Mouse (Mus musculus) myocyte (in vitro differentiated cells): Measurements from ENCODE around the gene Ddx58.

Experiments
- POLR2A ChIP-seq: IDR thresholded peaks from one replicate; pipeline ENCODE4 v1.6.1; 2011; ENCODE audit warnings: low read depth, mild to moderate bottlenecking, control low read depth, moderate library complexity; ENCODE audit not compliant: insufficient read length
- POLR2AphosphoS2 ChIP-seq: IDR thresholded peaks from one replicate; pipeline ENCODE4 v1.6.1; 2011; ENCODE audit warnings: low read depth, control low read depth; ENCODE audit not compliant: insufficient read length
- SRF ChIP-seq: IDR thresholded peaks from one replicate; pipeline ENCODE4 v1.6.1; 2011; ENCODE audit warnings: low read depth; ENCODE audit not compliant: control insufficient read depth, insufficient read length

DNA sequence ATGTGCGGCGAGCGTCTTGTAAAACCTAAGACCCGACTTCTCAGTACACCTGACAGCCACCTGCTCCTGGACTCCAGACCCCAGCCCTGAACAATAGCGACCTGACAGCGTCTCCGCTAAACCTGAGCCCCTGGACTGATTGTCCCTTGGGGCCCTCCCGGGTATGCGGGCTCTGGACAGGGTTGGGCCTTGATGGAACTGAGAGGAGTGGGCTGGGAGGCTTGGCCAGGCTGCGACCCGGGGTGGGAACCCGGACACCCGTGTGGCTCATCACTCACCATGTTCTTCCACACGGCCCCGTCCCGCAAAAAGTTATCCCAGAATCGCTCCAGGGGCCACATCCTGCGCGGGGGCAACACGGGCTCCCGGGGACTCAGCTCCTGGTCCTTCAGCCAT lies 39.2 kb upstream of the Ddx58 start:
- no peak for TF ChIP-seq POLR2A
- TF ChIP-seq POLR2AphosphoS2: no peak
- TF ChIP-seq SRF: no peak
